Mouse (Mus musculus) megakaryocyte progenitor cell, adult 5-6 weeks (primary cell): ENCODE results near the gene 1700013F07Rik. TPM values are rescaled to one million over a fixed set of nuclear protein-coding genes. Genes with fewer than 3 reads are reported as not detected.

Source experiments
- ATAC-seq: replicated peaks from 2 replicates; pipeline ENCODE4 v1.8.0; 2016; ENCODE audit warnings: mild to moderate bottlenecking, moderate TSS enrichment, inconsistent platforms; ENCODE audit not compliant: poor library complexity
- total RNA-seq, 2 experiments: library from RNA; stranded (forward) in 1 of 2; stranded (reverse) in 1 of 2; fragments of 157-497, 149-512 nt in 1 of 2; fragments of 200-1000 nt in 1 of 2; gene quantifications; 2 replicates each; pipeline versions ENCODE4 v1.2.3 to v1.2.4; 2015 to 2017

The 1700013F07Rik gene
- total RNA-seq, 2 experiments from 2014 or later, result not detected

- peak; percentile 10; the same call in 1 of the 2 replicates for ATAC-seq
Observed at GRCm38 (mm10) chr3:108591530-108592522, 57.9 kb downstream of the 1700013F07Rik start.

Other genes with a start within 250 kb of the 1700013F07Rik start
- gene Mybphl, start 169.2 kb upstream of the 1700013F07Rik start, total RNA-seq (2015), result not detected in 2 replicates
- gene Mybphl, start 169.2 kb upstream of the 1700013F07Rik start, total RNA-seq (2017), result not detected in 2 replicates
- 7.7 and 10.3 TPM in 2 replicates for gene Psrc1, start 150.3 kb upstream of the 1700013F07Rik start, total RNA-seq (2015)
- 10.2 and 14.1 TPM in 2 replicates for gene Psrc1, start 150.3 kb upstream of the 1700013F07Rik start, total RNA-seq (2017)
- 1.1 and 1.6 TPM in 2 replicates for gene Celsr2, start 118.6 kb upstream of the 1700013F07Rik start, total RNA-seq (2015)
- 0.20 and 0.42 TPM in 2 replicates for gene Celsr2, start 118.6 kb upstream of the 1700013F07Rik start, total RNA-seq (2017)
- 19.0 and 26.5 TPM in 2 replicates for gene Sars, start 88.9 kb upstream of the 1700013F07Rik start, total RNA-seq (2015)
- gene Sars, start 88.9 kb upstream of the 1700013F07Rik start, total RNA-seq (2017), result 249 and 357 TPM in 2 replicates
- 0.20 and 0.27 TPM in 2 replicates for gene 5330417C22Rik, start 2.4 kb downstream of the 1700013F07Rik start, total RNA-seq (2015)
- 0.20 and 0.25 TPM in 2 replicates for gene 5330417C22Rik, start 2.4 kb downstream of the 1700013F07Rik start, total RNA-seq (2017)
- gene Tmem167b, start 28.3 kb downstream of the 1700013F07Rik start, total RNA-seq (2015), result 15.2 and 16.4 TPM in 2 replicates
- gene Tmem167b, start 28.3 kb downstream of the 1700013F07Rik start, total RNA-seq (2017), result 35.2 and 38.2 TPM in 2 replicates
- 12.9 and 15.6 TPM in 2 replicates for gene Taf13, start 37.5 kb downstream of the 1700013F07Rik start, total RNA-seq (2015)
- 13.2 and 15.9 TPM in 2 replicates for gene Taf13, start 37.5 kb downstream of the 1700013F07Rik start, total RNA-seq (2017)
- gene Wdr47, start 57.1 kb downstream of the 1700013F07Rik start, total RNA-seq (2015), result 1.6 and 2.4 TPM in 2 replicates
- 4.1 and 8.9 TPM in 2 replicates for gene Wdr47, start 57.1 kb downstream of the 1700013F07Rik start, total RNA-seq (2017)
- 36.1 and 39.2 TPM in 2 replicates for gene Clcc1, start 119.8 kb downstream of the 1700013F07Rik start, total RNA-seq (2015)
- 85.3 and 91.2 TPM in 2 replicates for gene Clcc1, start 119.8 kb downstream of the 1700013F07Rik start, total RNA-seq (2017)
- 7.2 and 11.1 TPM in 2 replicates for gene Gpsm2, start 188.2 kb downstream of the 1700013F07Rik start, total RNA-seq (2015)
- 11.7 and 16.3 TPM in 2 replicates for gene Gpsm2, start 188.2 kb downstream of the 1700013F07Rik start, total RNA-seq (2017)
- 0.10 TPM in 1 of 2 replicates, not detected in the other for gene Aknad1, start 205.5 kb downstream of the 1700013F07Rik start, total RNA-seq (2015)
- gene Aknad1, start 205.5 kb downstream of the 1700013F07Rik start, total RNA-seq (2017), result 0.14 TPM in 1 of 2 replicates, not detected in the other